Mouse (Mus musculus) ES-Bruce4 (cell line): ENCODE measurements at regions not wholly inside any gene's neighbourhood (a gene's known extent, or its start where the extent isn't known, plus 50 kb on each side); places are given as distances from the start of the nearest gene placed in this dataset.

Source experiments
- H3K27ac ChIP-seq: 2 replicates; pipeline ENCODE4 v1.5.1; 2012; ENCODE audit warnings: low read length, inconsistent platforms; ENCODE audit not compliant: insufficient read depth
- H3K27me3 ChIP-seq: 2 replicates; pipeline ENCODE4 v1.6.1; 2012; ENCODE audit warnings: mild to moderate bottlenecking, low read length, inconsistent platforms; ENCODE audit not compliant: control insufficient read depth, poor library complexity, insufficient read depth, severe bottlenecking
- H3K36me3 ChIP-seq: 2 replicates; pipeline ENCODE4 v1.6.1; 2012; ENCODE audit warnings: inconsistent platforms, mild to moderate bottlenecking, low read length, moderate library complexity; ENCODE audit not compliant: control insufficient read depth, poor library complexity, insufficient read depth, severe bottlenecking
- H3K4me1 ChIP-seq: one replicate; pipeline ENCODE4 v1.8.1; 2011; ENCODE audit warnings: low read length; ENCODE audit not compliant: control insufficient read depth, insufficient read depth
- H3K4me3 ChIP-seq: 2 replicates; pipeline ENCODE4 v1.5.1; 2011; ENCODE audit warnings: low read depth, mild to moderate bottlenecking, low read length
- H3K9ac ChIP-seq: 2 replicates; pipeline ENCODE4 v1.6.1; 2012; ENCODE audit warnings: low read depth, mild to moderate bottlenecking, inconsistent platforms; ENCODE audit not compliant: poor library complexity, severe bottlenecking
- H3K9me3 ChIP-seq: replicated peaks from 2 replicates; pipeline ENCODE4 v1.6.1; 2012; ENCODE audit warnings: mild to moderate bottlenecking, low read length, inconsistent platforms; ENCODE audit not compliant: control insufficient read depth, poor library complexity, insufficient read depth, severe bottlenecking
- CTCF ChIP-seq: IDR thresholded peaks from one replicate; pipeline ENCODE4 v1.8.1; 2011; ENCODE audit warnings: low read depth, low read length
- EP300 ChIP-seq: IDR thresholded peaks from 2 replicates; pipeline ENCODE4 v1.6.1; 2011; ENCODE audit warnings: low read depth, low read length; ENCODE audit not compliant: insufficient read depth
- POLR2A ChIP-seq: IDR thresholded peaks from one replicate; pipeline ENCODE4 v1.8.1; 2011; ENCODE audit warnings: low read length; ENCODE audit not compliant: insufficient read depth

GRCm38 (mm10) chr10:96442165-96442564, 174.6 kb upstream of the Btg1 start:
- Histone ChIP-seq H3K27me3 (no peaks in the 10 kb centered on the region), H3K36me3 (no peaks in the 10 kb centered on the region), H3K9me3 (no peaks in the 10 kb centered on the region), H3K4me3 (no peak overlapping the region), H3K4me1 (no peaks in the 10 kb centered on the region), H3K9ac (no peak overlapping the region), H3K27ac (no peak overlapping the region)
- TF ChIP-seq POLR2A = no peak
- TF ChIP-seq EP300 = no peak
- no peak for TF ChIP-seq CTCF

- Histone ChIP-seq H3K36me3 (no peaks in the 10 kb centered on the region), H3K27ac (no peak overlapping the region), H3K4me1 (no peaks in the 10 kb centered on the region), H3K9me3 (no peaks in the 10 kb centered on the region), H3K4me3 (no peak overlapping the region), H3K9ac (no peak overlapping the region), H3K27me3 (no peaks in the 10 kb centered on the region)
- no peak for TF ChIP-seq POLR2A
Measured at GRCm38 (mm10) chr10:96450266-96450665, 166.5 kb upstream of the Btg1 start.

- H3K9ac ChIP-seq = no peak overlapping the region
- H3K36me3 ChIP-seq = no peaks in the 10 kb centered on the region
- no peak overlapping the region for H3K4me3 ChIP-seq
- no peaks in the 10 kb centered on the region for H3K27me3 ChIP-seq
- no peaks in the 10 kb centered on the region for H3K4me1 ChIP-seq
- H3K9me3 ChIP-seq = no peaks in the 10 kb centered on the region
- no peak for TF ChIP-seq EP300
- no peak for TF ChIP-seq CTCF
- TF ChIP-seq POLR2A = no peak
- no peak overlapping the region for H3K27ac ChIP-seq
Measured at GRCm38 (mm10) chr10:96454857-96455256, 161.9 kb upstream of the Btg1 start.

- H3K4me1 ChIP-seq = no peaks in the 10 kb centered on the region
- H3K27me3 ChIP-seq = no peaks in the 10 kb centered on the region
- H3K27ac ChIP-seq = no peak overlapping the region
- H3K36me3 ChIP-seq = no peaks in the 10 kb centered on the region
- no peak for TF ChIP-seq EP300
- TF ChIP-seq POLR2A = no peak
- no peak for TF ChIP-seq CTCF
- no peak overlapping the region for H3K9ac ChIP-seq
- no peaks in the 10 kb centered on the region for H3K9me3 ChIP-seq
- H3K4me3 ChIP-seq = no peak overlapping the region
Measured at GRCm38 (mm10) chr10:96458551-96458950, 158.3 kb upstream of the Btg1 start.

GRCm38 (mm10) chr10:96459186-96459585, 157.6 kb upstream of the Btg1 start:
- Histone ChIP-seq H3K27me3 (no peaks in the 10 kb centered on the region), H3K9ac (no peak overlapping the region), H3K36me3 (no peaks in the 10 kb centered on the region), H3K27ac (no peak overlapping the region), H3K9me3 (no peaks in the 10 kb centered on the region), H3K4me3 (no peak overlapping the region), H3K4me1 (no peaks in the 10 kb centered on the region)
- TF ChIP-seq POLR2A (no peak), CTCF (no peak), EP300 (no peak)

GRCm38 (mm10) chr10:96460151-96460550, 156.7 kb upstream of the Btg1 start:
- no peaks in the 10 kb centered on the region for H3K36me3 ChIP-seq
- no peak overlapping the region for H3K9ac ChIP-seq
- no peaks in the 10 kb centered on the region for H3K9me3 ChIP-seq
- H3K27ac ChIP-seq = no peak overlapping the region
- TF ChIP-seq CTCF = no peak
- no peak for TF ChIP-seq POLR2A
- no peak for TF ChIP-seq EP300
- no peaks in the 10 kb centered on the region for H3K27me3 ChIP-seq
- H3K4me3 ChIP-seq = no peak overlapping the region
- H3K4me1 ChIP-seq = no peaks in the 10 kb centered on the region
